Mouse (Mus musculus): ENCODE data around the gene 3110082I17Rik.

The 3110082I17Rik gene

DNA sequence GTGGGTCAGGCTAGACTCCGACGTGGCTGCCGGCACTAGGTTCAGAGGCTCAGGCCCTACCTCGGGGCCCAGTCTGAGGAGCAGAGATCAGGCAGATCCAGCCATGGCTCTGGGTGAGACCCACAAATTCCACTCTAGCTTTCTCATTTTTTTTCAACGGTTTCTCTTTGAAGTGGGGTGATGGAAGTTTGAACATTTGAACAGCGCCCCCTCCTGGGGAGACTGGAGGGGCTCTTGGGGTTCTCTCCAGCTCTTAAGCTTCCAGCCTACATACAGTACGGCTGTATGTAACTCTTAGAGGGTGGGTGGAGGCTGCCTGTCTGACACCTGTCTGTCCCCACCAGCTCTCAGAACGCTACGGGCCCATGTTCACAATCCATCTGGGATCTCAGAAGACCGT, 106.8 kb downstream of the 3110082I17Rik start:
- WGBS: 55% methylated on average over 10 of the region's 10 CpGs

DNA sequence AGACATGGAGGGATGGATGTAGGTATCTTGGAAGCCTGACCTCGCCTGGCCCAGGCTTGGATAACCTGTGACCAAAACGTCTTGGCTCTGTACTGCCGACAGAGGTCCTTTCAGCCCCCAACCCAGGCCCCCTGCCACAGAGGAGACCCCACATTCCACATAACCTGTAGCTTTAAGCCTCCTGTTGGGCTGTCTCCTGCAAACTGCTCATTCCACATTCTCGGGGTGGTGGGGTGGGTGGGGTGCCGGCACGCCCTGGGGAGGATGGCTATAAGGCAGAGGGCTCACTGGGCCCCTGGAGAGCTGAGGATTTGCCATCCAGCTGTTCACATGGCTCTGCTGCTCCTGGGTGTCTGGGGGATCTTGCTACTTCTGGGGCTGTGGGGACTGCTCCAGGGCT, 108.0 kb downstream of the 3110082I17Rik start, which contains the start of gene Cyp2w1:
Cyp2w1 (plus strand) TSS at position 301 of the 400 bp plus-strand sequence.
- 62% methylated on average over 6 of the region's 6 CpGs for WGBS

DNA sequence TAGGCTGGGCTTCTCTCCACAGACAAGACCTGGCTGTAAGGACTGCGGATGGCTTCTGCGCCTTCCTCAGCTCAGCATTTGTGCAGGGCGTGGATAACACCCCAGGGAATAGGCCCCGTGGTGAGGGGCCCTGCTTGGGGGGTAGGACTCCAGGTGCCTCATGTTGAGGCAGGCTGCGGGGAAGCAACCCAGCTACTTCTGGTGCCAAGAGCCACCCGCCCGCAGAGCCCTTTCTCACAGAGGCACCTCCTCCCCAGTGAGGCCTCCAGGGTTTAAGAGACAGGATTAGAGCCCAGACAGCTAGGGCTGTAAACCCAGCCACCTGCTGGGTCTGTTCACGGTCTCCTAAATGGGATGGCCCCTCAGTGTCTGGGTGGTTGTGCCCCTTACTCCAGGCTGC, 108.7 kb downstream of the 3110082I17Rik start:
- 58% methylated on average over 8 of the region's 8 CpGs for WGBS

DNA sequence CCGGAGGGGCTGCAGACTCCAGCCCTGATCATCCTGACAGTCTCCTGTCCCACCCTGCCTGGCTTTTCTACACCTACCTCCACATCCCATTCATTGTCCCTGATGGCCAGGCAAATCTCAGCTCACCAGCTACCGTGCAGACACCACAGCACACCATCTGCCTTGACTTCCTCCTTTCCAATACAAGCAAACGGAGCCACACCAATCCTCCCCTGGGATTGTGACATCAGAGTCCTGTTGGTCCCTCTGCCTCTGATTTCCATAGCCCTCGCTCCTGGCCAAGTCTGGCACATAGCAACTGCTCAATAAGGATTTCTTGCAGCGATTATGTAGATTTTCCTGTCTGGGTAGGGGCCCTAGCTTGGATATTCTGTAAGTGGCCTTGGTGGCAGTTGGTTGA, 109.2 kb downstream of the 3110082I17Rik start, which contains the start of gene Cox19:
Cox19 (minus strand) TSS at position 285 of the 400 bp plus-strand sequence.
- 50% methylated on average over 5 of the region's 5 CpGs for WGBS

DNA sequence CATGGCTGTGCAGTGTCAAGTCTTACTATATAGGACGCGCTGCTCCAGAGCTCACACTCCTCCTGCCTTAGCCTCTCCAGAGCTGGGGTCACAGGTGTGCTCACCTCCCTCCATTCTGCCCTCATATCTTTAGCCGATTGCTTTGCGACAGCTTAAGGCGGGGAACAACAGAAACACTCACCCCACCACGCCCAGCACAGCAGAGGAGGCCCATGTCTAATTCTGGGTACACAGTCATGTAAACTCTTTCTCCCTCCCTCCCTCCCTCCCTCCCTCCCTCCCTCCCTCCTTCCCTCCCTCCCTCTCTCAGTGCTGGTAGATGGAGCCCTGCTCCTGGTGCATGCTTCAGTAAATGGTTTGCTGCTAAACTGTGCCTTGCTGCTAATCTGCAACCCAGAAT, 110.6 kb downstream of the 3110082I17Rik start:
- WGBS: 70% methylated on average over 6 of the region's 6 CpGs

DNA sequence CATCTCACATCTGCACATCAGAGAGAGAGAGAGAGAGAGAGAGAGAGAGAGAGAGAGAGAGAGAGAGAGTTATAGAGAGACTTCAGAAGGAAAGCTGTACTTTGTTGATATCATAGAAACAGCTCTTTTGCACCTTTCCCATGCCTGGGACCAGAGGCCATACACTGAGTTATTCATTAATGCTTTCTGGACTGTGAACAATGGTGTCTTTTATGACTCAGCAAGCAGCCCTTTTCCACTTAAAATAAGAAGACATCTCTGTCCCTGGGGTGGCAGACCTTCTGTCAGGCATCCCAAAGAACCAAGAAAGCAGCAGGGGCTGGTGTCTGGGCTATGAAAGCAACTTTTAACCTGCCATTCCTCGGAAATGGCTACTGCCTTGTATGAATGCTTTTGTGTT, 113.1 kb downstream of the 3110082I17Rik start:
- WGBS: 64% methylated on average over 1 of the region's 1 CpGs

DNA sequence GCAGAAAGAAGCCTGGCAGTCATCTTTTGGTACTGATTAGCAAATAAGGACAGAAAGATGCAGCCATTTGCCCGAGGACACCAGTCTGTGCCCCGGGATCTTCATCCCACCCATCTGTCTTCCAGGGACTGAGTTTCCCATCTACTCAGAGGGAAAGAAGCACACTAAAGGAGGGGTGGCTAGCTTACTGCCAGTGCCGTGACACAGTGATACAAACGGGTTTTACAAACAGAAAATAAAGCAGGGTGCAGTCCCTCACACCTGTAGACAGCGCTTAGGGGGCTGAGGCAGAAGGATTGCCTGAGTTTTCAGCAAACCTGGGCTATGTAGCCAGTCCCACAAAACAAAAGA, 115.0 kb downstream of the 3110082I17Rik start:
- 13% methylated on average over 5 of the region's 5 CpGs for WGBS

DNA sequence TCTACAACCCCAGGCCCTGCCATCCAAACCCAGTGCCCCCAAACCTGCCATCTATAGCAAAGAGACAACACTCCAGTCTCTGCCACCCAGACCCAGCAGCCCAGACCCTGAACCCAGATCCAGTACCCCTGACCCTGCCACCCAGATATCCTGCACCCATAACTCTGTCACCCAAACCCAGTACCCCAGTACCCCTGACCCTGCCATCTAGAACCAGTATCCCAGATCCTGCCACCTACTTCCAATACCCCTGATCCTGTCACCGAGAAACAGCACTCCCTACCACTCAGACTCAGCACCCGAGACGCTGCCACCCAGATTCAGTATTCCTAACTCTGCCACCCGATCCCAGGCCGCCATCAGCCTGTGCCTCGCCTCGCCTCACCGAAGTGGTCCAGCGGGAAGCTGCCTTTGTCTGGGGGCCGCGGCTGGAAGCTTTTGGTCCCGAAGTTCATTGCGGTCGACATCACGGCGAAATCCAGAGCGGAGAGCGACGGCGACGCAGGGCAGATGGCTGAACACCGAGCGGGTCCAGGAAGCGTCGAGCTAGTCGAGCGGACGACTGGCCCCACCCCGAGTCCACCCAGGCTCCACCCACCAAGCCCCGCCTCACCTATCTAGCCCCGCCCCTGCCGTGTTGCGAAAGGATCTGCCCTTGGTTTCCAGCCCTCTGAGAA, 115.5 kb downstream of the 3110082I17Rik start:
- under 1% methylated on average over 33 of the region's 33 CpGs for WGBS

DNA sequence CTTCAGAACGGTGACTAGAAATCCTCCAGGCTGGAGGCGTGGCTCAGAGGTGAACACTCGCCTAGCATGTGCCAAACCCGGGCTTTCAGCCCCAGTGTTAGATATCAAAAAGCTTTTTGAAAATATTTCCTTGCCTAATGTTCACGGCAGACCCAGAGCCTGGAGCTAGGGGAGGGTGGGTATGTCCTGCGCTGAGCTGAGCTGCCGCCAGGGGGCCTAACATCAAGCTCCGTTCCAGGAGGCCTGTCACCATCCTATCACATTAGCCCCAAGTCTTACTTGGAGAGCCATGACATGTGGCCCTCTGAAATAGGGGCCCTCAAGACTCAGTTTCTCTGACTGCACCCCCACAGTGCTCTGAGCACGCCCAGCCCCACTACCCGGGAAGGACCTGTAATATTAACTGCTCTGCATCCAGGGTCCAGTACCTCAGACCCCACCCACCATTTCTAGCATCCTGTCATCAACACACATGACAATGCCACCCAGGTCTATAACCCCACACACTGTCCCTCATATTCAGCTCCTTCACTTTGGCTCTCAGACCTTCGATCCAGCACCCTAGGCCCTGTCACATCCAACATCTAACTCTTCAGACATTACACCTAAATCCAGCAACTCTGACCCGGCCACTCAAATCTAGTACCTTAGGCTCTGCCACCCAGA, 116.2 kb downstream of the 3110082I17Rik start:
- 4% methylated on average over 12 of the region's 12 CpGs for WGBS

DNA sequence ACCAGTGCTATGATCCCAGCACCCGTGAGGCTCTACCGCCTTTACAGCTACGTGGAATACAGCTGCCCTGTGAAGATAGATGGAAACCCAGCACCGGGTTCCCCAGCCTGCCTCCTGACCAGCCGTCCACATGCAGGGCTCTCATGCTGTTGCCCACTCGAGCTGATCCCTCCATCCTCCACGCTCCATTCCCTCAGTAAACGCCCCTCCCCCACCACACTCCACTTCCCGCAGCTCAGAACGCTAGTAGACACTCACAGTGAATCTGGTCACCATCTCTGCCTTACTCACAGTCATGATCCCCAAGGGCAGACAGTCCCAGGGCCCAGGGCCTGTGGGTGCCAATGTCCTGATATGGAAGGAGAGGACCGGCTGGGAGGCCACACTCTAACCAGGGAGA, 121.4 kb downstream of the 3110082I17Rik start:
- WGBS: 81% methylated on average over 11 of the region's 11 CpGs

DNA sequence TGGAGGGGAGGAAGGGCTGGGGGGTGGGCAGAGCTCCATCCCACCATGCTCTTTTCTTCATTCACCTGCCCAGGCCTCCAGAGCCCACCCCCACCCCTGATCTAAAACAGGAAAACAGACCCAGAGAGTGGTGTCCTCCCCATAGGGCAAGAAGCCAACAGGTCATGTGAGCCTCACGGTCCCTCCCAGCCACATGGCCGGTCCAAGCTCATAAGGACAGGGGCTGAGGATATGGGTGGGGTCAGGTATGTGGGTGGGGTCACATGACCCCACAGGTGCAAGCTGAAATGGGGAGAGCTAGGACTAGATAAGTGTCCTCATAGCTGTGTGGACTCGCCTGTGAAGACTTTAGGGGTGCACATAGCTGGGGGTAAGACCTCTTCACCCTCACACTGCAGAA, 121.9 kb downstream of the 3110082I17Rik start:
- 61% methylated on average over 3 of the region's 3 CpGs for WGBS

DNA sequence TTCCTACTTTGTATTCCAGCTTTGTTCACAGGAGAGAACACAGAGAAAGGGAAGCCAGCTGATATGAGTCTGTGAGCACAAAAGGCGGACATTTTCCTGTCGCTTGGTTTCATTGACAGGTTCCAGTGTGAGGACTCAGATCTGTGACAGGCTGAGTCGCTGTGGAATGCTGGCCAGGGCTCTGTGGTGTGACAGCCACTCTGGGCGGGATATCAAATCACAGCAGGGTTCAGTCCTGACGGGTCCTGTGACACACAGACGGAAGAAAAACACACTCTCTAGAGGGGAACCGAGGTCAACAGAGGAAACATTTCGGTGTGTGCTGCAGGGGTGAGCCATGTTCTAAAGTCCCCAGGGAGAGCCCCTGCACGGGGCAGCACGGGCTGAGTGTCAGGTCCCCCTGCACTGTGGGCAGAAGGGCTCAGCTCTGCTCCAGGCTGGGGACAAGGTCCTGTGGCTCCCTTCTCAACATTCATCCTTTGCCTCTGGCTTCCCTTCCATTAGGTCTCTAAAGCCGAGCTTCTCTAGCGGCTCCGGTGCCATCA, 122.4 kb downstream of the 3110082I17Rik start:
- WGBS: 63% methylated on average over 13 of the region's 13 CpGs

DNA sequence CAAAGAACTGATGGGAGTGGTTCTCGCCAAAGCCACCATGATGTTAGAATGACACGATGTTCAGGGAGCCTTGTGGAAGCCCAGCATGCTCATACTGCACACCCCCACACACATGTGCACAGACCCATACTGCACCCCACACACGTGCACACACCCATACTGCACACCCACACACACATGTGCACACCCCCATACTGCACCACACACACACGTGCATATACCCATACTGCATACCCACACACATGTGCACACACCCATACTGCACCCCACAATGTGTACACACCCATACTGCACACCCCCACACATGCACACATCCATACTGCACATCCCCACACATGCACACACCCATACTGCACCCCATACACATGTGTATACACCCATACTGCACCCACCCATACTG, 124.7 kb downstream of the 3110082I17Rik start:
- 76% methylated on average over 4 of the region's 4 CpGs for WGBS

DNA sequence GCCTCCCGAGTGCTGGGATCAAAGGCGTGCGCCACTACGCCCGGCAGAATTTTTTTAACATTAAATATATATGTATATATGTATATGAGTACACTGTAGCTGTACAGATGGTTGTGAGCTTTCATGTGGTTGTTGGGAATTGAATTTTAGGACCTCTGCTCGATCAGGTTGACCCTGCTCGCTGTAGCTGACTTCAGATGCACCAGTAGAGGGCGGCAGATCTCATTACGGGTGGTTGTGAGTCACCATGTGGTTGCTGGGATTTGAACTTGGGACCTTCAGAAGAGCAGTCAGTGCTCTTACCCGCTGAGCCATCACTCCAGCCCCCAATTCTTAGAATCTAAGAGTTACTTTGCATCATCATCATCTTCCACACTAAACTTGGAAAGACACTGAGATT, 125.9 kb downstream of the 3110082I17Rik start:
- WGBS: 84% methylated on average over 10 of the region's 10 CpGs

DNA sequence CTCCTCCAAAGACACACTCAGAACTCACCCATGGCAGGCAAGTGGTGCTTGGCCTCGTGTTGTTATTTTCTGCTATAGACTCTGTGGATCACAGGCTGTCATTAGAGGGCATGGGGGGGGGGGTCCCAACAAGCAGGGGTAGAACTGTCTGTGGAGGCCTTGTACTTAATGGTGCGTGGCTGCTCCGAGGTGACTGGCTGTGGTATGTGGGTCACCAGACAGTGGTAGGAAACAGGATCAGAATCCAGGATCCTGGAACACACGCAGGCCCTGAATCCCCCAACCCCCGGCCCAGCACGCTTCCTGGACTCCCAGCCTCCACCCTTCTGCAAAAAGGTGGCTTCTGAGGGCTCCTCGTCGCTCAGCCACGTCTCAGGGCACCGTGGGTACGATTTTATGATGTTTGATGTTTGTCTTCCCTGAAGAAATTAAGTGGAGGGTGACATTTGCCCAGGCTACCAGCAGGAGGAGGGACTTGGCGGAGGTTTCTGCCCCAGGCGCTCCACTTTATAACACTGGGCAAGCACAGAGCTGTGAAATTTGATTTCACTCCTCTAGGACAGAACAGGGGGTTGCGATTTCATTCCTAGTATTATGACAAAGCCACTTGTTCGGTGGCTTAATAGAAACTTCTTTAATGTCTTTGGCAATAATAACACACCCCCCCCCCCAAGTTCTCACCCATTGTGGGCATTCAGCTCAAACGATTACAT, 126.9 kb downstream of the 3110082I17Rik start:
- 80% methylated on average over 16 of the region's 16 CpGs for WGBS

DNA sequence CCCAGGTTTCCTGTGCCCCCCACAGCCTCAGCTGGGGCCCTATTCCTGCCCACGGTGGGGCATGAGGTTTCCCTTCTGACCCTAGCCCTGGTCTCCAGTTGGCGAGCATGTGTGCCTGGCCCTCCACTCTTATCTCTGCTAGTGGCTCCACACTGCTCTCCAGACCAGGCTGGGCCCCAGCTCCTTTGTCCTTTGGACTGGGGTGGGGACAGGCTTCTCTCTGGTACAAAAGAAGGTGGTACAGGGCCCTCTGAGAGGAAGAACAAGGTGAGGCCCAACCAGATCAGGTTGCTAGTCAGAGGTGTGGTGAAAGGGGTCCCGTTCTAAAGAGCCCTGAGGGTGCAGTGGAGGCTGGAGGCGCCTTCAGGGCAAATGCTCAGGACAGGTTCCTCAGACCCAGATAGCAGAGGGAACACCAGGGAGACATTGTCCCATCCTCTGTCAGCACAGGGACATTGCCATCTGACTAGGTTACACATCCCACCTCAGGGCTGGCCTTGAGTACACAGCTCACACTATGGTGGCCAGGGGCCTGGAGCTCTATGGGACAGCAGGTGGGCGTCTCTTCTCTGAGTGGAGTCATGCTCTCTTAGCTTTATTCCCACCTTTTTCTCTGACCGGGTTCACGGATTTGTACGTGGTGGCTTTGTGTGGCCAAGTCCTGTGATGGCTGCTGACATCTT, 127.6 kb downstream of the 3110082I17Rik start:
- 89% methylated on average over 8 of the region's 8 CpGs for WGBS

DNA sequence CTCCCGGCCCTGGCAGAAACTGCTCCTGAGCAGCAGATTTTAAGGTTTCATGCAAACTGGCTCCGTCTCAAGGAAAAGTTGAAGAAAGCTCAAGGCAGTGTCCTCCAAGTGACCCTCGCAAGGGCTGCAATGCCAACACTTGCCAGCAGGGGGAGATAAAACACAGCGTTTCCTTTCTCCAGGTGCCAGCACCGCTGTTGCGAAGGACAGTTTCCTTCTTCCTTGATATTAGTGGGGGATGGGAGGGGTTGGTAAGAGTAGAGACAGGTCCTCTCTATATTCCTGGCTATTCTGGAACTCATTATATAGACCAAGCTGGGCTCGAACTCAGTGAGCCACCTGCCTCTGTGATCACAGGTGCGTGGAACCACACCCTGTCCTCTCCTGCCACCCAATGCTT, 128.6 kb downstream of the 3110082I17Rik start:
- WGBS: 20% methylated on average over 8 of the region's 8 CpGs

DNA sequence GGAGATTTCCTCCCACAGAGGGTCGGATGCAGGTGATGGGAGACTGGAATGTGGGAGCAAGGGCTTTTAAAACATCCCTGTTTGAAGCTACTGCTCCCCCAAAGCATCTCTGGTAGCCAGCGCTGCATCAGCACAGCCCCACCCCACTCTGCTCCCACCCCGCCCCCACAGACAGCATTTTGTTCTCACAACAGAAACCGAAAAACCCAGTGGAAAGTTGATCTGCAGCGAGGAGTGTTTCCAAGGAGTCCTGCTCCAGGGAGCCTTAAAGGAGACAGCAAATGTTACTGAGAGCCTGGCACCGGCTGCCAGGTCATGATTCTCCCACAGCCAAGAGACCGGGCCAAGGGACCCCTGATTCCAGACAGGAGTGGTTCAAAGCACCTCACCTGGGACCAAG, 129.6 kb downstream of the 3110082I17Rik start:
- WGBS: 39% methylated on average over 7 of the region's 7 CpGs

DNA sequence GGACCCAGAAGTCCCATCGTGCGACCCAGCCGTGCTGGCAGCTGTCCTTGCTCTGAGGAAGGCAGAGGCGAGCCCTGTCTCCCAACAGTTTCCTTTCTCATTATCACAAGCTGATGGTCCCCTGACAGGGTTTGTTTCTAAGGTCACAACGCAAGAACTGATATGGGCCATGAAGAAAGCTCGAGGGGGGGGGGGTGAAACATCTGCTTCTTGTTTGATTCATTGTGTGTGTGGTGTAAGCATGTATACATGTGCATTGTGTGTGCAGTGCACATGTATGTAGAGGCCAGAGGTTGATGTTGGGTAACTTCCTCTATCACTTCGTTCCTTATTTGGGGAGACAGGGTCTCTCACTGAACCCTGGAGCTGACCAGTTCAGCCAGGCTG, 132.7 kb downstream of the 3110082I17Rik start:
- 71% methylated on average over 7 of the region's 7 CpGs for WGBS

DNA sequence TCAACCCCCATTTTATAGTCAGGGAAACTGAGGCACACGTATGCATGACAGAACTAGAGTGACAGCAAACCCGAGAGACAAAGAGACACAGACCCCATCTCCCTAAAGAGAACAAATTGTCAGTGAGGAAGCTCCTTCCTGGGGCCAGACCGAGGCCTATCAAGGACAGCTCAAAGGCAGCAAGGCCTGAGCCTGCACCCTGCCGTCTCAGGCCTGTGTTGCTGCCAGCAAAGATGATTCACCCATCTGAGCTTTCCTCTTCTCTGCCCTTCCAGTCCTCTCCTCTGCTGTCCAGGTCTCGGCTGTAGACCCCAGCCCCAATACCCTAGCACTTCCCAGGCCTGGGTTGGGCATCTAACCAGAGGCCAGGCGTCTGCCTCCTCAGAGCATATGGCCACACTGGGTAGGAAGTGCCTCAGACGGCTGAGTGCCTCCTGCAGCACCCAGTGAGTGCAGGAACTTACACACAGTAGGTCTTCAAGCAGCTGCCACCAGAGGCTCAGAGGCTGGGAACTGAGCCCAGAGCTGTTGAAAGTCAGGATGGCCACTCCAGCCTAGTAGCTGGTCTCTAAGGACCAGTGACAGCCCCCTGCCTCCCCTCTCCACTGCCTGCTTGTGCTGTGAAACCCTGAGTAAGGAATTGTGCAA, 133.2 kb downstream of the 3110082I17Rik start:
- WGBS: 80% methylated on average over 7 of the region's 7 CpGs

DNA sequence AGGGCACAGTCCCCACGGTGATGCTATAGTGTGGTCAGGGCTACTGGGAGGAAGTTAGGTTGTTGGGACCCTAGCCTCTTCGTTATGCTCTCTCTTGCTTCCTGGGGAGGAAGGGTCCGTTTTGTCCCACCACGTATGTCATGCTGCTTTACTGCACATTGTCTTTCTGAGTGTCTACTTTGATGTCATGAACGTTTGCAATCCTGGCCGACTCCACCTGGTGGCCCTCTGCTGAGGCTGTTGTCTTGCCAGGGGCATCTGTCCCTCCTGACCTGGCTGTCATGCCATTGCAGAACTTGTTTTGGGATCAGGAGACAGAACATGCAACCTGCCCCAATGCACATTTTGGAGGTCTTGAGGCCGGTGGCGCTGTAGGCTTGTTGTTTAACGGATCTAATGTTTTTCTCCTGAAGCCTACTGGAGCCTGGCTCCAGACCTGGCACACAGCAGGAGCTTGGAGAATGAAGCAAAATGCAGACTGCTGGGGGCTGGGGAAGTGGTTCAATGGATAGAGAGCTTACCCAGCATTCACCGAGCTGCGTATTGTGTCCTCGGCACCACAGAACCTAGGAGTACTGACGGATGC, 134.1 kb downstream of the 3110082I17Rik start:
- 61% methylated on average over 13 of the region's 13 CpGs for WGBS
